In the genomic region with DNA sequence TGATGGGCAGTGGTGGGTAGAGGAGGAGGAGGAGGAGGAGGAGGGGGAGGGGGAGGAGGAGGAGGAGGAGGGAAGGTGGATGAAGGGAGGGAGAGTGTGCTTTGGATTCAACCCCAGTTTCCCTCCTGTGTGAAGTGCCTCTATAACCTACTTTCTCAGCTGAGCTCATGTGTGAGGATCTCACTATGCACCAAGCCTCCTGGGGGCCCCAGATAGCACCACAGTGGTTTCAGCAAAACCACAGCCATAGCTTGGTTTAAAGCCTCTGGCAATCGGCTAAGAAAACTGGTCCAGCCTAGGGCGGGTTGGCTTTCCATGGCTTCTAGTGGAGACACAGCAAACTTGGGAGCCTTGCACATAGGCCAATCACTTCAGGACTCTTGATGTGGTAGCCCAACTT, we compare ENCODE assay signal across 31 mouse cellular contexts.
DNase-seq lines count a peak whose midpoint lies in the region; ATAC-seq and TF ChIP-seq lines count a peak whose summit lies in the region.
"Had no signal": no experiment of that assay in that cellular context is flagged by ENCODE, and none has a peak within 500 bp of the region (broad histone marks: within the 10 kb centered on the region; RNA-seq: fewer than 3 reads in every experiment).

No protein-coding gene starts in this region.

- H3K9ac ChIP-seq in midbrain, embryonic 13.5 days (replicated peaks) = no peak overlapping the region
- no peak overlapping the region for H3K9ac ChIP-seq in CH12.LX (ENCODE audit: insufficient read depth, low read depth)
- H3K9ac ChIP-seq: embryonic facial prominence, embryonic 13.5 days; forebrain, embryonic 12.5 days; forebrain, embryonic 15.5 days; hindbrain, embryonic 13.5 days had no signal

- in situ Hi-C loops in CH12.LX (cut with MboI; ENCODE audit: low pct_ligation_motif_present, low pct_unique_long_range_greater_than_20kb, low sequenced_read_pairs) = no loop called here

- no peak for ATAC-seq in midbrain, embryonic 13.5 days
- ATAC-seq in megakaryocyte progenitor cell, adult 5-6 weeks (replicated peaks; ENCODE audit: poor library complexity) = 0 out of 2 replicates have a peak, but pooled peaks have one; percentile 26
- ATAC-seq: CD4-positive, CD25-positive, alpha-beta regulatory T cell, adult 4 months; forebrain, embryonic 15.5 days; hindbrain, postnatal 0 days; inflammation-experienced regulatory T-cells, adult 6 months; intestine, embryonic 16.5 days; Patski had no signal

- WGBS in midbrain, embryonic 10.5 days = 77% methylated on average over 2 of the region's 2 CpGs
- 86% methylated on average over 2 of the region's 2 CpGs for WGBS in midbrain, embryonic 13.5 days

- DNase-seq in midbrain, embryonic 10.5 days (ENCODE audit: low spot score) = no peak
- DNase-seq in 416B (ENCODE audit: low read depth) (peak; percentile 2), CH12.LX (ENCODE audit: extremely low read depth) (peak; percentile 35)
- no peak for DNase-seq in gastrocnemius, postnatal 25 days
- no peak for DNase-seq in cerebellum, adult 9-11 months
- DNase-seq: adrenal gland, postnatal 10 days; adrenal gland, postnatal 36 days; cerebellum, adult 18-20 months; cerebellum, adult 9-10 months; cerebellum, postnatal 25 days; embryo, embryonic 11 days; gastrocnemius, postnatal 36 days; heart, adult 2 months; heart, postnatal 14 days; heart, postnatal 4 days; kidney, adult 18-20 months had no signal

- peaks cover 61% of the 10 kb centered on the region for H3K4me1 ChIP-seq in midbrain, embryonic 10.5 days
- H3K4me1 ChIP-seq in midbrain, embryonic 13.5 days (replicated peaks) = peaks cover 59% of the 10 kb centered on the region
- peaks cover 0 to 36% of the 10 kb centered on the region in 2 experiments; a peak in 3 of 4 replicates for H3K4me1 ChIP-seq in CH12.LX (ENCODE audit: control insufficient read depth in 1 of 2, insufficient read depth in 2 of 2)

- H3K36me3 ChIP-seq in midbrain, embryonic 10.5 days = no peaks in the 10 kb centered on the region
- H3K36me3 ChIP-seq in midbrain, embryonic 13.5 days = no peaks in the 10 kb centered on the region
- H3K36me3 ChIP-seq in CH12.LX (replicated peaks in 1 of 2; ENCODE audit: control insufficient read depth in 1 of 2, insufficient read depth in 1 of 2, low read length in 1 of 2) = no peaks in the 10 kb centered on the region
- H3K36me3 ChIP-seq: embryonic facial prominence, embryonic 10.5 days; embryonic facial prominence, embryonic 13.5 days; forebrain, embryonic 12.5 days; forebrain, embryonic 15.5 days; heart, embryonic 10.5 days; heart, embryonic 13.5 days; hindbrain, embryonic 13.5 days had no signal

- H3K4me3 ChIP-seq in midbrain, embryonic 10.5 days = no peak overlapping the region
- H3K4me3 ChIP-seq in midbrain, embryonic 13.5 days (replicated peaks) = no peak overlapping the region
- H3K4me3 ChIP-seq in CH12.LX (replicated peaks in 1 of 3; ENCODE audit: low read depth in 2 of 3, low read length in 2 of 3, poor library complexity in 1 of 3) = no peak overlapping the region
- H3K4me3 ChIP-seq: embryonic facial prominence, embryonic 10.5 days; embryonic facial prominence, embryonic 13.5 days; erythroblast, embryonic 14.5 days; forebrain, embryonic 12.5 days; forebrain, embryonic 15.5 days; heart, adult 2 months; heart, embryonic 10.5 days; heart, embryonic 13.5 days; hindbrain, embryonic 13.5 days had no signal

- no peak overlapping the region for H3K4me2 ChIP-seq in midbrain, embryonic 13.5 days (replicated peaks)
- H3K4me2 ChIP-seq in CH12.LX (ENCODE audit: insufficient read depth, low read depth, poor library complexity, severe bottlenecking) = no peak overlapping the region
- H3K4me2 ChIP-seq: embryonic facial prominence, embryonic 13.5 days; forebrain, embryonic 12.5 days; forebrain, embryonic 15.5 days; heart, embryonic 13.5 days; hindbrain, embryonic 13.5 days had no signal

- H3K27me3 ChIP-seq in midbrain, embryonic 10.5 days (ENCODE audit: low read depth, poor library complexity, severe bottlenecking) = no peaks in the 10 kb centered on the region
- no peaks in the 10 kb centered on the region for H3K27me3 ChIP-seq in midbrain, embryonic 13.5 days
- peaks cover 18% of the 10 kb centered on the region for H3K27me3 ChIP-seq in CH12.LX (replicated peaks)
- H3K27me3 ChIP-seq: embryonic facial prominence, embryonic 13.5 days; forebrain, embryonic 15.5 days; Patski had no signal

- no peak for TF ChIP-seq RAD21 in CH12.LX (IDR thresholded peaks at IDR 0.05; ENCODE audit: low read depth, low read length)

- no peak for TF ChIP-seq CTCF in CH12.LX (conservative IDR thresholded peaks at IDR 0.05 in 1 of 2, IDR thresholded peaks at IDR 0.05 in 1 of 2; ENCODE audit: low read depth in 2 of 2, low read length in 2 of 2)

- TF ChIP-seq POLR2A in CH12.LX (IDR thresholded peaks at IDR 0.05; ENCODE audit: low read depth, low read length) = no peak

- H3K9me3 ChIP-seq in midbrain, embryonic 10.5 days (replicated peaks) = no peaks in the 10 kb centered on the region
- H3K9me3 ChIP-seq in midbrain, embryonic 13.5 days = no peaks in the 10 kb centered on the region
- no peaks in the 10 kb centered on the region for H3K9me3 ChIP-seq in CH12.LX (replicated peaks; ENCODE audit: low read length)
- H3K9me3 ChIP-seq: embryonic facial prominence, embryonic 10.5 days; embryonic facial prominence, embryonic 13.5 days; forebrain, embryonic 12.5 days; forebrain, embryonic 15.5 days; heart, embryonic 10.5 days; heart, embryonic 13.5 days; hindbrain, embryonic 13.5 days had no signal

- H3K27ac ChIP-seq in midbrain, embryonic 10.5 days (replicated peaks) = peak overlapping the region; percentile 52
- no peak overlapping the region for H3K27ac ChIP-seq in midbrain, embryonic 13.5 days
- H3K27ac ChIP-seq in CH12.LX (ENCODE audit: insufficient read depth, low read depth) = no peak overlapping the region
- H3K27ac ChIP-seq: embryonic facial prominence, embryonic 10.5 days; embryonic facial prominence, embryonic 13.5 days; forebrain, embryonic 12.5 days; forebrain, embryonic 15.5 days; heart, adult 2 months; heart, embryonic 13.5 days; hindbrain, embryonic 13.5 days; hindbrain, postnatal 0 days had no signal

- dilution Hi-C loops in CH12.LX (cut with MboI; ENCODE audit: extremely low pct_ligation_motif_present, extremely low pct_unique_long_range_greater_than_20kb, low sequenced_read_pairs) = no loop called here

- TF ChIP-seq EP300 in CH12.LX (IDR thresholded peaks at IDR 0.05; ENCODE audit: low read length) = no peak

- no peaks in the 10 kb centered on the region for H3K79me2 ChIP-seq in CH12.LX (replicated peaks; ENCODE audit: control insufficient read depth, extremely low read depth, insufficient read depth, poor library complexity, severe bottlenecking)

TF ChIP-seq in CH12.LX, 34 proteins besides CTCF, POLR2A, EP300 and RAD21:
- no peak for TF ChIP-seq RCOR1 (conservative IDR thresholded peaks at IDR 0.05; ENCODE audit: low read depth, low read length)
- no peak for TF ChIP-seq GABPA (IDR thresholded peaks at IDR 0.05; ENCODE audit: insufficient replicate concordance, low read depth, low read length)
- no peak for TF ChIP-seq SMC3 (IDR thresholded peaks at IDR 0.05; ENCODE audit: low read depth, low read length)
- no peak for TF ChIP-seq SIN3A (IDR thresholded peaks at IDR 0.05; ENCODE audit: low read length)
- no peak for TF ChIP-seq ELF1 (IDR thresholded peaks at IDR 0.05; ENCODE audit: low read depth, low read length)
- no peak for TF ChIP-seq MXI1 (IDR thresholded peaks at IDR 0.05; ENCODE audit: low read depth, low read length)
- TF ChIP-seq TCF12 (IDR thresholded peaks at IDR 0.05; ENCODE audit: low read depth, low read length) = no peak
- TF ChIP-seq POLR2AphosphoS2 (IDR thresholded peaks at IDR 0.05; ENCODE audit: low read depth, low read length) = no peak
- no peak for TF ChIP-seq JUN (IDR thresholded peaks at IDR 0.05; ENCODE audit: insufficient read depth, low read depth, low read length)
- no peak for TF ChIP-seq MAX (IDR thresholded peaks at IDR 0.05; ENCODE audit: low read length)
- TF ChIP-seq JUND (conservative IDR thresholded peaks at IDR 0.05; ENCODE audit: low read depth, low read length) = no peak
- no peak for TF ChIP-seq NELFE (IDR thresholded peaks at IDR 0.05; ENCODE audit: low read depth, low read length)
- TF ChIP-seq HCFC1 (IDR thresholded peaks at IDR 0.05; ENCODE audit: low read depth, low read length) = no peak
- TF ChIP-seq PAX5 (IDR thresholded peaks at IDR 0.05; ENCODE audit: low read length) = no peak
- no peak for TF ChIP-seq ZNF384 (IDR thresholded peaks at IDR 0.05; ENCODE audit: low read depth, low read length)
TF ChIP-seq in CH12.LX: peak in this region for 0.

Comparison
In these comparisons a context has a peak if more than half of its experiments do, and no peak if none do; other contexts are left out.
1. DNase-seq: peak in 416B (single experiment) and CH12.LX (single experiment); none in midbrain, embryonic 10.5 days (single experiment), gastrocnemius, postnatal 25 days (single experiment) and cerebellum, adult 9-11 months (single experiment).